Mouse (Mus musculus): ENCODE data around the gene Gas2l3. TPM values are rescaled to one million over a fixed set of nuclear protein-coding genes. Genes with fewer than 3 reads are reported as not detected.

Gas2l3 gene
- 0.79 and 5.0 TPM in 2 replicates for polyA plus RNA-seq (2012; rRNA removed; ENCODE audit: low replicate concordance)

DNA sequence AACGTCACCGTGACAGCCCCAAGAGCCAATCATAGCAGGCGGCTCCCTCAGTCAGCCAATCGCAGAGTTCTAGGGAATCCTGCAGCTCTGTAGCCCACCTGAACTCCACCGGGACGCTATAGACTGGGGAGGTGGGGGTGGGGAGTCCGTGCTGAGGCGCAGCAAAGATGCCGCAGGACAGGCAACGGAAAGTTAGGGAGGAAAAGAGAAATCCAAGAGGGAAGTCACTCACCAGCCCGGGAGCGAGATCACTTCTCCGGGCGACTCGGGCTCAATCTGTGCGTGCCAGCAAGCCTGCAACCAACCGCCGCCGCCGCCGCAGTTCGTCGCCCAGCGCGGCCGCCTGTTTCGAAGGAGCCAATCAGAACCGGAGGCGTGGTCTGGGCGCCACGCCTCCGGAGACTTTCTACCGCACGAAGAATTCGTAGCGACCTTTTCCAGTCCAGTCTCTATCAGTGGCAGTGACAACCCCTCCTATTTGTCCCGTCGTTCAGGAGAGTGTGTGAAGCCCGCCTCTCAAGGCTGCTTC is at the start of gene Gas2l3:
Gene Gas2l3, minus strand, starts transcription at position 345 of the 529 bp plus-strand sequence.

Other genes starting within 250 kb of the Gas2l3 start
- 0.27 and 6.8 TPM in 2 replicates for gene Ano4, start 99.2 kb downstream of the Gas2l3 start, polyA plus RNA-seq (2012; rRNA removed; ENCODE audit: low replicate concordance)
- gene Nr1h4, start 89.6 kb upstream of the Gas2l3 start, polyA plus RNA-seq (2012; rRNA removed; ENCODE audit: low replicate concordance): 0.27 and 0.57 TPM in 2 replicates
- gene Slc17a8, start 177.3 kb upstream of the Gas2l3 start, polyA plus RNA-seq (2012; rRNA removed; ENCODE audit: low replicate concordance): 0.07 and 0.08 TPM in 2 replicates
- 14.4 and 21.2 TPM in 2 replicates for gene Scyl2, start 242.3 kb upstream of the Gas2l3 start, polyA plus RNA-seq (2012; rRNA removed; ENCODE audit: low replicate concordance)